ENCODE assay signal across 7 mouse cellular contexts in genomic region chr13:43530832-43531693, GRCm38 (mm10). TPM values are rescaled to one million over a fixed set of nuclear protein-coding genes. Genes with fewer than 3 reads are reported as not detected.
DNase-seq lines count a peak whose midpoint lies in the region; ATAC-seq lines count a peak whose summit lies in the region.

No protein-coding gene starts in this region.

- H3K36me3 ChIP-seq in embryonic facial prominence, embryonic 14.5 days (ENCODE audit: control insufficient read depth, insufficient read depth, low read length), result no peaks in the 10 kb centered on the region
- no peaks in the 10 kb centered on the region for H3K36me3 ChIP-seq in limb, embryonic 12.5 days
- H3K36me3 ChIP-seq in midbrain, embryonic 11.5 days (ENCODE audit: control insufficient read depth, insufficient read depth, low read length), result no peaks in the 10 kb centered on the region
- no peaks in the 10 kb centered on the region for H3K36me3 ChIP-seq in stomach, embryonic 16.5 days (ENCODE audit: control insufficient read depth, insufficient read depth, low read length)

- no peaks in the 10 kb centered on the region for H3K9me3 ChIP-seq in embryonic facial prominence, embryonic 14.5 days (ENCODE audit: control insufficient read depth, low read length)
- H3K9me3 ChIP-seq in limb, embryonic 12.5 days, result no peaks in the 10 kb centered on the region
- H3K9me3 ChIP-seq in midbrain, embryonic 11.5 days (ENCODE audit: control insufficient read depth, low read length), result no peaks in the 10 kb centered on the region
- H3K9me3 ChIP-seq in stomach, embryonic 16.5 days (replicated peaks; ENCODE audit: control insufficient read depth, low read length), result no peaks in the 10 kb centered on the region

- DNase-seq in brain, adult 2 months (ENCODE audit: low read depth, low spot score), result peak; percentile 89
- DNase-seq in embryonic facial prominence, embryonic 14.5 days (ENCODE audit: low spot score), result peak; percentile 87
- peak; percentile 72 to 74 for DNase-seq in heart, adult 9 months (ENCODE audit: low spot score in 2 of 2)
- DNase-seq in kidney, adult 18-20 months, result peak; percentile 58
- DNase-seq in midbrain, embryonic 11.5 days (ENCODE audit: low spot score, missing footprints), result peak; percentile 97

- peak overlapping the region; percentile 19; the same call in 1 of the 2 replicates for H3K4me2 ChIP-seq in embryonic facial prominence, embryonic 14.5 days (ENCODE audit: low read depth, low read length)
- no peak overlapping the region for H3K4me2 ChIP-seq in limb, embryonic 12.5 days
- H3K4me2 ChIP-seq in midbrain, embryonic 11.5 days, result peak overlapping the region; percentile 30
- peak overlapping the region; percentile 16; the same call in 1 of the 2 replicates for H3K4me2 ChIP-seq in stomach, embryonic 16.5 days (ENCODE audit: low read depth, low read length)

- no peak overlapping the region for H3K4me3 ChIP-seq in embryonic facial prominence, embryonic 14.5 days (ENCODE audit: low read depth, low read length)
- H3K4me3 ChIP-seq in limb, embryonic 12.5 days (replicated peaks), result no peak overlapping the region
- no peak overlapping the region for H3K4me3 ChIP-seq in midbrain, embryonic 11.5 days (ENCODE audit: low read depth, low read length)
- H3K4me3 ChIP-seq in stomach, embryonic 16.5 days (replicated peaks; ENCODE audit: low read length), result no peak overlapping the region

- 16% methylated on average over 13 of the region's 13 CpGs for WGBS in embryonic facial prominence, embryonic 14.5 days
- 27% methylated on average over 13 of the region's 13 CpGs for WGBS in limb, embryonic 12.5 days
- WGBS in midbrain, embryonic 11.5 days, result 8% methylated on average over 13 of the region's 13 CpGs
- WGBS in stomach, embryonic 16.5 days, result 20% methylated on average over 13 of the region's 13 CpGs

- no peaks in the 10 kb centered on the region for H3K27me3 ChIP-seq in embryonic facial prominence, embryonic 14.5 days (replicated peaks; ENCODE audit: control insufficient read depth, insufficient read depth, low read length)
- H3K27me3 ChIP-seq in limb, embryonic 12.5 days, result no peaks in the 10 kb centered on the region
- no peaks in the 10 kb centered on the region for H3K27me3 ChIP-seq in midbrain, embryonic 11.5 days (ENCODE audit: control insufficient read depth, insufficient read depth, low read length)
- H3K27me3 ChIP-seq in stomach, embryonic 16.5 days (ENCODE audit: control insufficient read depth, insufficient read depth, low read length), result no peaks in the 10 kb centered on the region

- no peak overlapping the region for H3K9ac ChIP-seq in embryonic facial prominence, embryonic 14.5 days (ENCODE audit: low read depth, low read length)
- H3K9ac ChIP-seq in limb, embryonic 12.5 days (replicated peaks), result no peak overlapping the region
- peak overlapping the region; percentile 47; the same call in 1 of the 2 replicates for H3K9ac ChIP-seq in midbrain, embryonic 11.5 days (ENCODE audit: low read length)
- no peak overlapping the region for H3K9ac ChIP-seq in stomach, embryonic 16.5 days (ENCODE audit: low read length)

- peaks cover 19% of the 10 kb centered on the region for H3K4me1 ChIP-seq in embryonic facial prominence, embryonic 14.5 days (ENCODE audit: control insufficient read depth, insufficient read depth, low read length)
- peaks cover 16% of the 10 kb centered on the region for H3K4me1 ChIP-seq in limb, embryonic 12.5 days (replicated peaks)
- peaks cover 18% of the 10 kb centered on the region for H3K4me1 ChIP-seq in midbrain, embryonic 11.5 days (ENCODE audit: control insufficient read depth, insufficient read depth, low read length)
- H3K4me1 ChIP-seq in stomach, embryonic 16.5 days (ENCODE audit: control insufficient read depth, insufficient read depth, low read length), result peaks cover 16% of the 10 kb centered on the region

- ATAC-seq in embryonic facial prominence, embryonic 14.5 days (ENCODE audit: low read depth), result peak; percentile 87
- 0 out of 2 replicates have a peak, but pooled peaks have one; percentile 73 for ATAC-seq in limb, embryonic 12.5 days (ENCODE audit: insufficient number of reproducible peaks, insufficient read depth, low FRiP score, low TSS enrichment, low read depth)
- peak; percentile 95 for ATAC-seq in midbrain, embryonic 11.5 days (ENCODE audit: low FRiP score)
- peak; percentile 64 for ATAC-seq in stomach, embryonic 16.5 days (ENCODE audit: insufficient read depth, low FRiP score)

- no peak overlapping the region for H3K27ac ChIP-seq in embryonic facial prominence, embryonic 14.5 days (replicated peaks; ENCODE audit: low read depth, low read length)
- H3K27ac ChIP-seq in limb, embryonic 12.5 days, result 0 out of 2 replicates have a peak overlapping the region, but pooled peaks have one; percentile 20
- H3K27ac ChIP-seq in midbrain, embryonic 11.5 days (ENCODE audit: low read depth, low read length), result peak overlapping the region; percentile 81
- no peak overlapping the region; the same call in 1 of the 2 replicates for H3K27ac ChIP-seq in stomach, embryonic 16.5 days (ENCODE audit: low read length)

RNA-seq across cellular contexts. Expression of gene Mcur1, which starts 28.9 kb away (rescaled TPM):
- polyA plus RNA-seq in embryonic facial prominence, embryonic 14.5 days (2014; fragmentation: Nextera tagmentation; extraction: Ambion mirVana), result 14.5 and 15.5 TPM in 2 replicates
- 16.0 and 17.8 TPM in 2 replicates for polyA plus RNA-seq in limb, embryonic 12.5 days (2016; fragmentation: Nextera tagmentation; extraction: Ambion mirVana)
- polyA plus RNA-seq in midbrain, embryonic 11.5 days (2014; fragmentation: Nextera tagmentation; extraction: Ambion mirVana), result 10.8 and 11.2 TPM in 2 replicates
- polyA plus RNA-seq in stomach, embryonic 16.5 days (2015; fragmentation: Nextera tagmentation; extraction: Ambion mirVana), result 10.1 and 10.6 TPM in 2 replicates

RNA-seq across cellular contexts. Expression of gene Ranbp9, which starts 50.0 kb away (rescaled TPM):
- 11.2 and 13.6 TPM in 2 replicates for polyA plus RNA-seq in embryonic facial prominence, embryonic 14.5 days (2014; fragmentation: Nextera tagmentation; extraction: Ambion mirVana)
- 9.7 and 10.0 TPM in 2 replicates for polyA plus RNA-seq in limb, embryonic 12.5 days (2016; fragmentation: Nextera tagmentation; extraction: Ambion mirVana)
- 10.9 and 15.9 TPM in 2 replicates for polyA plus RNA-seq in midbrain, embryonic 11.5 days (2014; fragmentation: Nextera tagmentation; extraction: Ambion mirVana)
- 7.0 and 7.9 TPM in 2 replicates for polyA plus RNA-seq in stomach, embryonic 16.5 days (2015; fragmentation: Nextera tagmentation; extraction: Ambion mirVana)

Comparison
In these comparisons a context has a peak if more than half of its experiments do, and no peak if none do; other contexts are left out.
1. H3K27ac ChIP-seq: peak in limb, embryonic 12.5 days (single experiment) and midbrain, embryonic 11.5 days (single experiment); none in embryonic facial prominence, embryonic 14.5 days (single experiment) and stomach, embryonic 16.5 days (single experiment).
2. Peak in every context shown above with its lines, with median percentiles within 50 percentile points of each other: DNase-seq and ATAC-seq.